Mouse (Mus musculus) T-helper 2 cell (primary cell): Measurements from ENCODE around the gene Togaram1.

Experiments used
- in situ Hi-C: fragments of 300-600 bp; cut with MboI, MseI; formaldehyde crosslinking; loops from one replicate; pipeline ENCODE4 v1.15.1; 2025; ENCODE audit warnings: high pct_unique_total_duplicates

The Togaram1 gene

DNA sequence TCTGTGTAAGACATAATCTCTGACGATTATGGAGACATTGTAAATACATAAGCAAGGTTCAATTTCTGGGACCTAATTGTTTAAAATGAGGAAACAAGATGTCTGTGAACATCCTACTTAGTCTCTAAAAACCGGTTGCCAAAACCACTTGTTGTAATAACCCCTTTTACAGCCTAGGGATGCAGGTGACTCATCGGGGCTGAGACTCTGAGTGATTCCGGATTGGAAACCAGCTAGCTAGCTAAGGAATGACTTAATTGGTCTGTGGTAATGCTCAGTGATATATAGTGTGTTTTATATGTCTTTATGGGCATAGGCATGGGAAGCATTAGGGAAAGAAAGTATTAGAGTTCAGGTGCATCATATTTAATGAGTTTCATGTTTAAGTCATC is 71.9 kb downstream of the Togaram1 start:
- in situ Hi-C loops, result no loop called here

DNA sequence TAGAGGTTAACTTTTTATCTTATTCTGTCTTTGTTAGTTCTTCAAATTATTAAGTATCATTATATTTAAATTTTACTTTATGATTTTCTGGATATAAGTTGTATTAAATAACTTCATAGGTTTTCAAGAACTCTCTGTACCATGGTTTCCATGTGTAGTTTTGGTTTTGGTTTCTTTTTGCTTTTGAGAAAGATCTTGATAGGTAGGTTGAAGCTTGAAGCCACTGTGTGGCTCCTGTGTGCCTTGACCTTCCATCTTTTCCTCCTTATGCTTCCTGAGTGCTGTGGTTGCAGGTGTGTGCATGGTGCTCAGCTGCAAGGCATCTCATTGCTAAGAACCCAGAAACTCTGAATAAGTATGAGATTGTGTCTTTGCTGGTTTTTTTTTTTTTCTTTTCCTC is 83.2 kb downstream of the Togaram1 start:
- in situ Hi-C loops, result no loop called here

DNA sequence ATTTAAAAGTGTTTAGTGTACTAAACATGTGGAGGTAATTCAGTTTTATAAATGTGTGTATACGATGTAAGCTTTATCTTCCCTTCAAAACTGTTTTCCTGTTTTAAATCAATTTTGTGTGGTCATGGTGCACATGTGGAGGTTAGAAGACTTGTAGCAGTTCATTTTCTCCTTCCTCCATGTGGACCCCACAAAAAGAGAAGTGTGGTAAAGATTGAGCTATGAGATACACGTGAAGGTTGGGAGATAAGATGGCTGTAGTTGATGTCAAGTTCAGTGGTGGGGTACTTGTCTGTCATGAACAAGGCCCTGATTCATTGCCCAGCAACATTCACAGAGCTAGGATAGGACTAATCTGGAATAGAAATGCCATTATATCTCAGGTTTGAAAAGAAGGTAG is 92.6 kb downstream of the Togaram1 start:
- in situ Hi-C loops, result no loop called here

DNA sequence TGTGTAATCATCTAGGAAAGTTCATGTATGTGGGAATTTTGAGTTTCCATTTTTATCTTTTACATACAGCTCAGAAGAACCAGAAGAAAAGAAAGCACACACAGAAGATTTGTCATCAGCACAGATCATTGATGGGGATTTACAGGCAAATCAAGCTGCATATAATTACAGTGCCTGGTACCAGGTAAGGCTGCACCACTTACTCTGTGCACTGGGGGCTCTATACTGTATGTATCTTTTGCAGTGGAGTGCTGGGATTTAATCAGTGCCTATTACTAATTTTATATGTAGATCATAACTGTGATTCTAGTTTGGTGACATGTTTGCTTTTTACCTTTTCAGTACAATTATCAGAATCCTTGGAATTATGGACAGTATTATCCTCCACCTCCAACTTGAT is 95.5 kb downstream of the Togaram1 start:
- in situ Hi-C loops, result no loop called here

DNA sequence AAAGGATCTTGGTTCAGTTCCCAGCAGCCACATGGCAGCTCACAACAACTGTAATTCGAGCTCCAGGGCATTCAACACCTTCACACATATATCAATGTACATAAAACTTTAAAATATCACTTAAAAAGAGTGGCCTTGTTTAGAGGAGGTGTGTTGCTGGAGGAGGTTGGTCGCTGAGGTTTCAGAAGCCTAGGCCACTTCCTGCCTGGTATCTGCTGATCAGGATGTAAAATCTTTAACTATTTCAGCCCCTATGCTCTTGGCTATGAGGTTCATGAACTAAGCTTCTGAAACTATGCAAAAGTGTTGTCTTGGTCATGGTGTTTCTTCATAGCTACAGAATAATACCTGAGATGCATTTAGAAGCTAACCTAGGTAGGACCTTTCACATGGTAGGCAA is 99.6 kb downstream of the Togaram1 start:
- in situ Hi-C loops, result no loop called here

DNA sequence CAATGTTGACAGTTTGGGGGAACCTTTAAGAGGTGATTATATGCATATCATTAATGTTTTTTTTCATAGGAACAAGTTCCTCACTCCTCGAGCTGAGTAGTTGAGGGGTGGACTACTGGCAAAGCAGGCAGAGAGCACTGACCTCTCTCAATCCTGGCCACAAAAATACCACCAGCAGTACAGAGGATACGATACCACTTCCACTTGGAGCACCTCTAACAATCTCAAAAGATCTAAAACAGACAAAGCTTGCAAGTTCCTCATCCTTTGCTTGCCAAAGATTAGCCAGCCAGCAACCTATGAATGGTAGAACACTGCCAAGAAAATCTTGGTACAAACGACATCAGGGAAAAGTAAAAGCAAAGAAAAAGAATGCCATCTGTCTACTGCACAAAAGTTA is 100.6 kb downstream of the Togaram1 start:
- in situ Hi-C loops, result no loop called here

DNA sequence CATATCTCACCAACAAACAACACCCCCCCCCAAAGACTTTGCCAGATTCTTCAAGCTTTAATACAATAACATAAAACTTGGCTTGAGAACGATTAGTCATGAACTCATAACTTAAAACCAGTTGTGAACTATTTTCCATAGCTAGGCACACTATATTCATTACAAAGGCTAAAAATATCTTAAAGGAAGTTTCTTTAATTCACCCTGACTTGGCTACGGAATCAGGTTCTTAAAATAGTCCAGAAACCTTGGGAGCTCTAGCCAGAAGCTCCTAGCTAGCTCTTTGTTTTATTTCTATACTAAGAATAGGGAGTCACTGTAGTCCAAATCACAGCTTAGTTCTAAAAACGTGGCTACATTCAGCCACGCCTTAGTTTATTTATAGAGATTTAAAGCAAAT is 102.8 kb downstream of the Togaram1 start:
- in situ Hi-C loops, result no loop called here
